Comparison of ENCODE assay signal across 36 mouse cellular contexts in the genomic region with DNA sequence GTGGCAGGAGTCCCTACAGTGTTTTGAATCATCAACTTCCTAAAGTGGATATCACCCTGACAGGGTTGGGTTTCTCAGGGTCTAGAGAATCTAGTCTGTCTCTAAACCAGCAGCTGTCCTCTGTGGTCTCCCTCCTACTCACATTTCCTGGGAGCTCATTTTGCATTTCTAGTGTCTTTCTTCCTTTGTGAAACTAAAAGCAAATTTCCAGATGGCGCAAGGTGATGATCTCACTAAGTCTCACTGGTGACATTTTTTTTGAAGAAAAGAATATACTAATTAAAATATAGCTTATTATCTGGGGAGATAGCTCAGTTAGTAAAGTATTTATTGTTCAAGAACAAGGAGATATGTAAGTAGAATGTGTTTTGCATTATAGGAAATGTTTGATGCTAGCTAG. TPM values are rescaled to one million over a fixed set of nuclear protein-coding genes. Genes with fewer than 3 reads are reported as not detected.
"Had no signal": no experiment of that assay in that cellular context is flagged by ENCODE, and none has a peak within 500 bp of the region (broad histone marks: within the 10 kb centered on the region; RNA-seq: fewer than 3 reads in every experiment).

No protein-coding gene starts in this region.

- H3K27ac ChIP-seq: limb, embryonic 10.5 days; limb, embryonic 12.5 days; limb, embryonic 13.5 days; limb, embryonic 15.5 days; liver, embryonic 12.5 days; liver, embryonic 13.5 days; liver, embryonic 14.5 days; liver, embryonic 15.5 days; lung, embryonic 15.5 days; macrophage; midbrain, embryonic 10.5 days; midbrain, embryonic 12.5 days; midbrain, embryonic 13.5 days; midbrain, embryonic 15.5 days had no signal

- DNase-seq: left cerebral cortex, postnatal 4 days; liver; liver, embryonic 13.5 days; liver, postnatal 0 days; lung, adult 18-20 months; lung, adult 2 months; lung, embryonic 14.5 days; lung, postnatal 10 days; lung, postnatal 14 days; lung, postnatal 36 days; lung, postnatal 4 days; midbrain, embryonic 14.5 days had no signal

- H3K9ac ChIP-seq: limb, embryonic 12.5 days; limb, embryonic 13.5 days; limb, embryonic 15.5 days; liver, embryonic 12.5 days; liver, embryonic 13.5 days; liver, embryonic 14.5 days; liver, embryonic 15.5 days; liver, postnatal 0 days; lung, embryonic 14.5 days; lung, embryonic 15.5 days; midbrain, embryonic 12.5 days; midbrain, embryonic 13.5 days; midbrain, embryonic 15.5 days had no signal

- H3K4me2 ChIP-seq: limb, embryonic 12.5 days; limb, embryonic 13.5 days; limb, embryonic 15.5 days; liver, embryonic 11.5 days; liver, embryonic 12.5 days; liver, embryonic 13.5 days; liver, embryonic 15.5 days; lung, embryonic 14.5 days; lung, embryonic 15.5 days; midbrain, embryonic 11.5 days; midbrain, embryonic 12.5 days; midbrain, embryonic 13.5 days; midbrain, embryonic 15.5 days had no signal

- H3K27me3 ChIP-seq: limb, embryonic 12.5 days; limb, embryonic 13.5 days; limb, embryonic 15.5 days; liver, embryonic 12.5 days; liver, embryonic 13.5 days; liver, embryonic 15.5 days; lung, embryonic 15.5 days; megakaryocyte, embryonic 14.5 days; midbrain, embryonic 12.5 days; midbrain, embryonic 13.5 days; midbrain, embryonic 15.5 days had no signal

- H3K4me3 ChIP-seq: limb, embryonic 10.5 days; limb, embryonic 12.5 days; limb, embryonic 13.5 days; limb, embryonic 15.5 days; liver, embryonic 12.5 days; liver, embryonic 13.5 days; liver, embryonic 15.5 days; lung, embryonic 15.5 days; megakaryocyte, embryonic 14.5 days; midbrain, embryonic 10.5 days; midbrain, embryonic 12.5 days; midbrain, embryonic 13.5 days; midbrain, embryonic 15.5 days; myocyte had no signal

- H3K36me3 ChIP-seq: limb, embryonic 10.5 days; limb, embryonic 12.5 days; limb, embryonic 13.5 days; limb, embryonic 15.5 days; liver, embryonic 12.5 days; liver, embryonic 13.5 days; liver, embryonic 15.5 days; lung, embryonic 15.5 days; midbrain, embryonic 10.5 days; midbrain, embryonic 12.5 days; midbrain, embryonic 13.5 days; midbrain, embryonic 15.5 days had no signal

- H3K4me1 ChIP-seq: limb, embryonic 12.5 days; limb, embryonic 13.5 days; limb, embryonic 15.5 days; liver, embryonic 12.5 days; liver, embryonic 13.5 days; liver, embryonic 15.5 days; lung, embryonic 15.5 days; megakaryocyte, embryonic 14.5 days; midbrain, embryonic 10.5 days had no signal

- ATAC-seq: liver, embryonic 12.5 days; liver, postnatal 0 days; lung, postnatal 0 days; midbrain, embryonic 13.5 days; midbrain, embryonic 15.5 days; midbrain, embryonic 16.5 days had no signal

- H3K9me3 ChIP-seq: limb, embryonic 10.5 days; limb, embryonic 12.5 days; limb, embryonic 13.5 days; limb, embryonic 15.5 days; liver, embryonic 12.5 days; liver, embryonic 13.5 days; liver, embryonic 15.5 days; lung, embryonic 15.5 days; midbrain, embryonic 10.5 days; midbrain, embryonic 12.5 days; midbrain, embryonic 13.5 days; midbrain, embryonic 15.5 days had no signal

RNA-seq across cellular contexts. Expression of gene Plppr1, which starts 31.4 kb away (rescaled TPM):
- total RNA-seq: megakaryocyte progenitor cell, adult 5-6 weeks; megakaryocyte, adult 5-6 weeks; megakaryocyte-erythroid progenitor cell, adult 5-6 weeks; monocyte, adult 5-6 weeks had no signal
- polyA plus RNA-seq: liver, adult 2 months; lung, adult 2 months; macrophage; myocyte had no signal
